Mouse (Mus musculus) heart, adult 2 months (tissue): Measurements from ENCODE around the gene Gp1ba.

Experiments
- CTCF ChIP-seq: fragments of 200-600 bp; IDR thresholded peaks from 2 replicates; pipeline ENCODE4 v1.8.1; 2022; ENCODE audit warnings: antibody characterized with exemption, mild to moderate bottlenecking, moderate library complexity
- EP300 ChIP-seq: fragments of 200-500 bp; IDR thresholded peaks from 2 replicates; pipeline ENCODE4 v1.6.1; 2011; ENCODE audit warnings: low read depth, low read length, control low read depth; ENCODE audit not compliant: insufficient read depth
- POLR2A ChIP-seq: fragments of 200-500 bp; IDR thresholded peaks from 2 replicates; pipeline ENCODE4 v1.6.1; 2011; ENCODE audit warnings: mild to moderate bottlenecking, low read depth, low read length, control low read depth; ENCODE audit not compliant: insufficient read depth

GRCm38 (mm10) chr11:70678092-70678491, 39.2 kb downstream of the Gp1ba start:
- no peak for TF ChIP-seq POLR2A
- no peak for TF ChIP-seq CTCF
- TF ChIP-seq EP300 = no peak
